Mouse (Mus musculus): Measurements from ENCODE around the gene Tomm40l. TPM values are rescaled to one million over a fixed set of nuclear protein-coding genes. Genes with fewer than 3 reads are reported as not detected.

Gene Tomm40l
- polyA plus RNA-seq, 1 experiment from 2014 or later = 49.2 TPM

Other genes starting within 250 kb of the Tomm40l start
- 0.52 and 1.5 TPM in 2 replicates for gene Fcgr2b, start 246.0 kb downstream of the Tomm40l start, polyA plus RNA-seq (2014; fragmentation: Nextera tagmentation; extraction: Ambion mirVana)
- gene Fcgr4, start 203.6 kb downstream of the Tomm40l start, polyA plus RNA-seq (2014; fragmentation: Nextera tagmentation; extraction: Ambion mirVana) = 0.41 and 0.50 TPM in 2 replicates
- 8.3 and 11.5 TPM in 2 replicates for gene Fcgr3, start 157.6 kb downstream of the Tomm40l start, polyA plus RNA-seq (2014; fragmentation: Nextera tagmentation; extraction: Ambion mirVana)
- 7.2 and 8.8 TPM in 2 replicates for gene Cfap126, start 108.6 kb downstream of the Tomm40l start, polyA plus RNA-seq (2014; fragmentation: Nextera tagmentation; extraction: Ambion mirVana)
- 301 and 310 TPM in 2 replicates for gene Sdhc, start 71.9 kb downstream of the Tomm40l start, polyA plus RNA-seq (2014; fragmentation: Nextera tagmentation; extraction: Ambion mirVana)
- 0.09 and 0.22 TPM in 2 replicates for gene Mpz, start 71.8 kb downstream of the Tomm40l start, polyA plus RNA-seq (2014; fragmentation: Nextera tagmentation; extraction: Ambion mirVana)
- 9.7 and 10.2 TPM in 2 replicates for gene Pcp4l1, start 26.2 kb downstream of the Tomm40l start, polyA plus RNA-seq (2014; fragmentation: Nextera tagmentation; extraction: Ambion mirVana)
- gene Nr1i3, start 8.5 kb downstream of the Tomm40l start, polyA plus RNA-seq (2014; fragmentation: Nextera tagmentation; extraction: Ambion mirVana) = 0.13 and 0.36 TPM in 2 replicates
- gene Apoa2, start 2.5 kb upstream of the Tomm40l start, polyA plus RNA-seq (2014; fragmentation: Nextera tagmentation; extraction: Ambion mirVana) = 0.88 and 1.9 TPM in 2 replicates
- gene Fcer1g, start 11.9 kb upstream of the Tomm40l start, polyA plus RNA-seq (2014; fragmentation: Nextera tagmentation; extraction: Ambion mirVana) = 25.1 and 31.5 TPM in 2 replicates
- 2.5 and 3.9 TPM in 2 replicates for gene Adamts4, start 27.9 kb upstream of the Tomm40l start, polyA plus RNA-seq (2014; fragmentation: Nextera tagmentation; extraction: Ambion mirVana)
- 244 and 260 TPM in 2 replicates for gene Ndufs2, start 28.9 kb upstream of the Tomm40l start, polyA plus RNA-seq (2014; fragmentation: Nextera tagmentation; extraction: Ambion mirVana)
- gene B4galt3, start 47.8 kb upstream of the Tomm40l start, polyA plus RNA-seq (2014; fragmentation: Nextera tagmentation; extraction: Ambion mirVana) = 74.9 and 94.2 TPM in 2 replicates
- gene Ppox, start 58.7 kb upstream of the Tomm40l start, polyA plus RNA-seq (2014; fragmentation: Nextera tagmentation; extraction: Ambion mirVana) = 41.4 and 46.0 TPM in 2 replicates
- 89.9 and 104 TPM in 2 replicates for gene Usp21, start 65.5 kb upstream of the Tomm40l start, polyA plus RNA-seq (2014; fragmentation: Nextera tagmentation; extraction: Ambion mirVana)
- 119 and 127 TPM in 2 replicates for gene Ufc1, start 72.5 kb upstream of the Tomm40l start, polyA plus RNA-seq (2014; fragmentation: Nextera tagmentation; extraction: Ambion mirVana)
- gene Dedd, start 106.6 kb upstream of the Tomm40l start, polyA plus RNA-seq (2014; fragmentation: Nextera tagmentation; extraction: Ambion mirVana) = 53.9 and 60.5 TPM in 2 replicates
- 45.9 and 46.0 TPM in 2 replicates for gene Nit1, start 123.1 kb upstream of the Tomm40l start, polyA plus RNA-seq (2014; fragmentation: Nextera tagmentation; extraction: Ambion mirVana)
- gene Pfdn2, start 123.2 kb upstream of the Tomm40l start, polyA plus RNA-seq (2014; fragmentation: Nextera tagmentation; extraction: Ambion mirVana) = 78.3 and 82.6 TPM in 2 replicates
- 3.0 and 5.2 TPM in 2 replicates for gene Klhdc9, start 138.3 kb upstream of the Tomm40l start, polyA plus RNA-seq (2014; fragmentation: Nextera tagmentation; extraction: Ambion mirVana)
- gene Nectin4, start 147.6 kb upstream of the Tomm40l start, polyA plus RNA-seq (2014; fragmentation: Nextera tagmentation; extraction: Ambion mirVana) = 0.11 and 0.32 TPM in 2 replicates
- gene Arhgap30, start 166.4 kb upstream of the Tomm40l start, polyA plus RNA-seq (2014; fragmentation: Nextera tagmentation; extraction: Ambion mirVana) = 0.28 and 0.39 TPM in 2 replicates
- gene Usf1, start 188.8 kb upstream of the Tomm40l start, polyA plus RNA-seq (2014; fragmentation: Nextera tagmentation; extraction: Ambion mirVana) = 212 and 263 TPM in 2 replicates
- 4.5 and 4.8 TPM in 2 replicates for gene Tstd1, start 196.4 kb upstream of the Tomm40l start, polyA plus RNA-seq (2014; fragmentation: Nextera tagmentation; extraction: Ambion mirVana)
- 3.0 and 6.9 TPM in 2 replicates for gene F11r, start 215.0 kb upstream of the Tomm40l start, polyA plus RNA-seq (2014; fragmentation: Nextera tagmentation; extraction: Ambion mirVana)

All from forebrain, embryonic 14.5 days (tissue).